Mouse (Mus musculus): ENCODE data around the gene Stk32c. TPM values are rescaled to one million over a fixed set of nuclear protein-coding genes. Genes with fewer than 3 reads are reported as not detected.

Stk32c gene
- polyA plus RNA-seq, 1 experiment: 5.1 TPM

DNA sequence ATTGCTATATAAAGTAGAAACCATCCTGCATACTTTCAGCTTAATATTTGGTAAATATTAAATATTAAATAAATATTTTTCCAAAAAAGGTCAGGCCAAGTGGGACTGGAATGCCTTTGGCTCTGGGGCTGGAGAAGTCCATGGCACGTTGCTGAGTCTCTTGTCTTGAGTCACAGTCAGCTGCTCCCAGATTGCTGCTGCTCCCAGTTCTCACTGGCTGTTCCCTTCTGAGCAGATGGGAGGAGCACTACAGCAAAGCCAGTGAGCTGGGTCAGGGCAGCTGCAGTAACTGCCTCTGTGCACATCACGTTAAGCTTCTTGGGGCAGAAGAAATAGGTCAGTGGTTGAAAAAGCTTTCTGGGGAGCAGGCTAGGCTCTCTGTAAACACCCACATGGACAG is 7.2 kb upstream of the Stk32c start:
- Histone ChIP-seq H3K27ac (ENCODE audit: control insufficient read depth, insufficient read depth, low read depth, low read length) (no peak overlapping the region), H3K4me1 (ENCODE audit: control insufficient read depth, insufficient read depth, low read length) (no peaks in the 10 kb centered on the region; the same call in 1 of the 2 replicates), H3K36me3 (ENCODE audit: control insufficient read depth, insufficient read depth, low read length) (peaks cover 4% of the 10 kb centered on the region), H3K27me3 (ENCODE audit: control insufficient read depth, insufficient read depth, low read length) (no peaks in the 10 kb centered on the region), H3K4me3 (ENCODE audit: control insufficient read depth, low read depth, low read length) (no peak overlapping the region)
- no peak for TF ChIP-seq POLR2A (IDR thresholded peaks at IDR 0.05; ENCODE audit: control insufficient read depth, low read depth, low read length)

DNA sequence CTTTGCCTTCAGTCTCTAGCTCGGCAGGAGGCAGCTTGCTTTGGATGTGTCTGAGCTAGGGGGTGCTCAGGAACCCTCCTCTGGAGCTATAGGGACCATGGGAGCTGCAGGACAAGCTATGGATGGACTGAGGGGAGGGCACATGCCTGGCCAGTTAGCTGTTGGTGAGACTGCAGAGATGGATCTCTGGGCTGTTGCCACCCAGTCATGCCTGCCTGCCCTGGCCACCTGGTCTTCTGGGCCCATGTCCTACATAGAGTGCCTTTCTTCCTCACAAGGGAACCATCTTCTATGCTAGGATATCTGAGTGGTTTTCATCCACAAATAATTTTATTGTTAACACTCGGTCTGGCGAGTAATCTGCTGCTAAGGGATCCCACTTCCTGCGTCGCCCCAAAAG is 6.4 kb upstream of the Stk32c start:
- no peak overlapping the region for H3K4me3 ChIP-seq (ENCODE audit: control insufficient read depth, low read depth, low read length)
- no peak for TF ChIP-seq POLR2A (IDR thresholded peaks at IDR 0.05; ENCODE audit: control insufficient read depth, low read depth, low read length)
- no peak for TF ChIP-seq CTCF (IDR thresholded peaks at IDR 0.05; ENCODE audit: control insufficient read depth, insufficient read depth, insufficient replicate concordance, low read depth, low read length)
- no peaks in the 10 kb centered on the region for H3K27me3 ChIP-seq (ENCODE audit: control insufficient read depth, insufficient read depth, low read length)
- no peak overlapping the region for H3K27ac ChIP-seq (ENCODE audit: control insufficient read depth, insufficient read depth, low read depth, low read length)
- H3K36me3 ChIP-seq (ENCODE audit: control insufficient read depth, insufficient read depth, low read length): peaks cover 7% of the 10 kb centered on the region
- H3K4me1 ChIP-seq (ENCODE audit: control insufficient read depth, insufficient read depth, low read length): no peaks in the 10 kb centered on the region; the same call in 1 of the 2 replicates

DNA sequence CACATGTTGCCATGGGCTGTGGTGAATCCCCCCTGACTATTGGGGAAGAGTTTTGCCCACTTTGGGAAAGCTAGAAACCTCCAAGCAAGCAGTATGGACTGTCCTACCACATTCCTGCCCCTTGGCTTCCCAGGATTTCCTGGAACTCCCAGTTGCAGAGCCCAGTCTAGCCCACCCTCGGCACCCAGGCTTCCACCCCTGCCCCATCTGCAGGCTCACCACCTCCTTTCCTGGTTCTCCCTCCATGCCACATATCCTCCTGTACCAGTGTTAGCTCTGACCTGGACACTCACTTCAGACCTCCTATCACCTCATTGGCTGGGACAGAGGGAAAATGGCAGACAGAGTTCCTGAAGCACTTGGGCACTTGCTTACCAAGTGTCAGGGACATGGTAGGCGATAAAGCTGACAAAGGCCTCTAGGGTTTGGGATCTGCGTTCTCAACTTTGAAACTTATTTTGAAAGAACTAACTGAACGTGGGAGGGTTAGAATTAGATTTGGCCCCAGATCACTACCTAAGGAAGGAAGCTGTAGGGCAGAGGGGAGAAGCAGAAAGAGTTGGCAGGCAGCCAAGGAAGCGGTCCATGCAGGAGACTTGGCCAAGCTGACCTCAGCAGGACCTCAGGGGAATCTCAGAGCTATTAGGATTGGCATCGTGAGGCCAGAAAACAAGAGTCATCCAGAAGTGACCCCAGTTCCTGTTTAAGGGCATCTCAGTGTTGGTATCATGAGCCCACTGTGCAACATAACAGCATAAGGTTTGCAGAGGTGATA is 5.7 kb upstream of the Stk32c start:
- Histone ChIP-seq H3K27me3 (ENCODE audit: control insufficient read depth, insufficient read depth, low read length) (no peaks in the 10 kb centered on the region), H3K27ac (ENCODE audit: control insufficient read depth, insufficient read depth, low read depth, low read length) (no peak overlapping the region), H3K4me1 (ENCODE audit: control insufficient read depth, insufficient read depth, low read length) (no peaks in the 10 kb centered on the region; the same call in 1 of the 2 replicates), H3K36me3 (ENCODE audit: control insufficient read depth, insufficient read depth, low read length) (peaks cover 7% of the 10 kb centered on the region), H3K4me3 (ENCODE audit: control insufficient read depth, low read depth, low read length) (no peak overlapping the region)
- TF ChIP-seq CTCF (IDR thresholded peaks at IDR 0.05; ENCODE audit: control insufficient read depth, insufficient read depth, insufficient replicate concordance, low read depth, low read length) (no peak), POLR2A (IDR thresholded peaks at IDR 0.05; ENCODE audit: control insufficient read depth, low read depth, low read length) (no peak)

DNA sequence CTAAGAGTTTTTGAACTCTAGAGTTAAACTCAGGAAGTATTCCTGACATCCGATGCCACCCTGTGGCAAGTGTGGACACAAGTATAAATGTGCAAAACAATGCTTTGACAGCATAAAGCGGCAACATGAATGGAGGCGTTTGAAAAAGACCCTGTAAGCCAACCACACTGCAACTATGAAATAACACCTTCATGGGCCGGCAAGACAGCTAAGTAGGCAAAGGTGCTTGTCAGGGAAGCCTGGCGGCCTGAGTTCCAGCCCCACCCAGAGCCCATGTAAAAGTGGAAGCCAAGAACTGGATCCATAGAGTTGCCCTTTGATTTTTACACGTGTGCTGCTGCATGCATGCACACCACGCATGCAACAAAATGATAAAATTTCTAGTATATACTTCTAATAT is 3.9 kb upstream of the Stk32c start:
- no peak overlapping the region for H3K27ac ChIP-seq (ENCODE audit: control insufficient read depth, insufficient read depth, low read depth, low read length)
- no peaks in the 10 kb centered on the region; the same call in 1 of the 2 replicates for H3K4me1 ChIP-seq (ENCODE audit: control insufficient read depth, insufficient read depth, low read length)
- TF ChIP-seq POLR2A (IDR thresholded peaks at IDR 0.05; ENCODE audit: control insufficient read depth, low read depth, low read length) (no peak), CTCF (IDR thresholded peaks at IDR 0.05; ENCODE audit: control insufficient read depth, insufficient read depth, insufficient replicate concordance, low read depth, low read length) (no peak)
- H3K27me3 ChIP-seq (ENCODE audit: control insufficient read depth, insufficient read depth, low read length): no peaks in the 10 kb centered on the region
- peaks cover 7% of the 10 kb centered on the region for H3K36me3 ChIP-seq (ENCODE audit: control insufficient read depth, insufficient read depth, low read length)
- peak overlapping the region; percentile 90; the same call in 1 of the 2 replicates for H3K4me3 ChIP-seq (ENCODE audit: control insufficient read depth, low read depth, low read length)

DNA sequence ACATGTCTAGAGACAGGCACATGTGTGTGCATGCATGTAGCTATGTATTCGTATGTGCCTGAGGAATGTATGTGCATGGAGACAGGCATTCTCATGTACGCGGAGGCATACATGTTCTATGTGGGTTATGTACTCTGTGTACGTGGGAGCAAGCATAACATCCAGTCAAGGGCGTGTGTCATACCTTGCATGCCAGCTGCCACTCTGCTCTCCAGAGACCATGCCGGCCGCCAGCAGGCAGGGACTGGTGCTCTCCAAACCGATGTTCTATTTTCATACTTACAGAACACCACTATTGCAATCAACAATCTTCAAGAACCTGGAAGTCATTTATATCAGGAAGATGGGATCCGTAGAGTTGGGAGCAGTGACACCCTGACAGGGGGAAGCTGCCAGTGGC is 3.4 kb upstream of the Stk32c start:
- no peak for TF ChIP-seq CTCF (IDR thresholded peaks at IDR 0.05; ENCODE audit: control insufficient read depth, insufficient read depth, insufficient replicate concordance, low read depth, low read length)
- TF ChIP-seq POLR2A (IDR thresholded peaks at IDR 0.05; ENCODE audit: control insufficient read depth, low read depth, low read length): no peak; the same call in 1 of the 2 replicates
- Histone ChIP-seq H3K4me1 (ENCODE audit: control insufficient read depth, insufficient read depth, low read length) (peaks cover 2% of the 10 kb centered on the region; the same call in 1 of the 2 replicates), H3K36me3 (ENCODE audit: control insufficient read depth, insufficient read depth, low read length) (peaks cover 7% of the 10 kb centered on the region), H3K4me3 (ENCODE audit: control insufficient read depth, low read depth, low read length) (peak overlapping the region; percentile 90), H3K27ac (ENCODE audit: control insufficient read depth, insufficient read depth, low read depth, low read length) (peak overlapping the region; percentile 19; the same call in 1 of the 2 replicates), H3K27me3 (ENCODE audit: control insufficient read depth, insufficient read depth, low read length) (no peaks in the 10 kb centered on the region)

DNA sequence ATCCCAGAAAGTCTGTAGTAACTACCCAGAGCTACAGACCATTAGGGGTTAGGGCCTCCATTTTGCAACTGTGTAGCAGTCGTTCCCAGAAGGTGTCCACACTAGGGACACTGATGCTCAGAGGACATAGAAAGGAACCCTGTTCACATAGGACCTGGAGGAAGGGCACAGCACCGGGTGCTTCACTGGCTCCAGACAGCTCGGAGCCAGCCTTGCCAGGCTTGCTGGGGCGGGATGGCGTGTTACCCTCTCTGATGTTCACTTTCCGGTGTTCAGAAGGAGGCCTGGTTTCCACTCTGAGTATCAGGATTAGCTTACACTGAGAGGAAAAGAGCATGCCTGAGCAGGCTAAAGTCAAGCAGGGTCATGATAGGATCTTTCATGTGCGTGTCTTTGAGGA is 2.8 kb upstream of the Stk32c start:
- Histone ChIP-seq H3K36me3 (ENCODE audit: control insufficient read depth, insufficient read depth, low read length) (peaks cover 7% of the 10 kb centered on the region), H3K27ac (ENCODE audit: control insufficient read depth, insufficient read depth, low read depth, low read length) (no peak overlapping the region), H3K27me3 (ENCODE audit: control insufficient read depth, insufficient read depth, low read length) (no peaks in the 10 kb centered on the region), H3K4me1 (ENCODE audit: control insufficient read depth, insufficient read depth, low read length) (peaks cover 2% of the 10 kb centered on the region; the same call in 1 of the 2 replicates), H3K4me3 (ENCODE audit: control insufficient read depth, low read depth, low read length) (peak overlapping the region; percentile 90)
- no peak for TF ChIP-seq CTCF (IDR thresholded peaks at IDR 0.05; ENCODE audit: control insufficient read depth, insufficient read depth, insufficient replicate concordance, low read depth, low read length)
- TF ChIP-seq POLR2A (IDR thresholded peaks at IDR 0.05; ENCODE audit: control insufficient read depth, low read depth, low read length): no peak

DNA sequence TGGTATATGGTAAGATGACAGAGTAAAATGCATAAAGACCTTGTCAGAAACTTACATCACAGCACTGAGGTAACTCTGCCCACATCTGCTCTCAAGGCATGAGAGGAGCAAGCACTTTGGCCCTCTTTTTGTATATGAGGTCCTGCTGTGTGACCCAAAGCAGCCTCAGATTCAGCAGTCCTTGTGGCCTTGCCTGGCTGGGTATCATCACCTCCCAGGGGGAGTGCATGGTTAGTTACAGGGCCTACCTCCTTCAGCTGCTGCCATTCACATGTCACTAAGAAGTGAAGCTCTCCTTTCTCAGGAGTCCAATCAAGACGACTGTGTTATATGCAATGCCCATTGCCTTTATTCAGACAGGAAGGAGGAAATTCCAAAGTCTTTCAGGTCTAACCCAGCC is 2.4 kb upstream of the Stk32c start:
- H3K27ac ChIP-seq (ENCODE audit: control insufficient read depth, insufficient read depth, low read depth, low read length): no peak overlapping the region; the same call in none of the 2 replicates

More for the DNA sequence above, 2.4 kb upstream of the Stk32c start:
- H3K36me3 ChIP-seq (ENCODE audit: control insufficient read depth, insufficient read depth, low read length): peaks cover 7% of the 10 kb centered on the region
- peaks cover 2% of the 10 kb centered on the region; the same call in 1 of the 2 replicates for H3K4me1 ChIP-seq (ENCODE audit: control insufficient read depth, insufficient read depth, low read length)
- no peaks in the 10 kb centered on the region for H3K27me3 ChIP-seq (ENCODE audit: control insufficient read depth, insufficient read depth, low read length)
- TF ChIP-seq POLR2A (IDR thresholded peaks at IDR 0.05; ENCODE audit: control insufficient read depth, low read depth, low read length) (no peak), CTCF (IDR thresholded peaks at IDR 0.05; ENCODE audit: control insufficient read depth, insufficient read depth, insufficient replicate concordance, low read depth, low read length) (no peak)
- H3K4me3 ChIP-seq (ENCODE audit: control insufficient read depth, low read depth, low read length): peak overlapping the region; percentile 90
